Mouse (Mus musculus) hindbrain, embryonic 13.5 days (tissue): ENCODE data around the gene Nxpe4. TPM values are rescaled to one million over a fixed set of nuclear protein-coding genes. Genes with fewer than 3 reads are reported as not detected.
"Not testable (repeated sequence)": the region's sequence is repeated elsewhere in the genome, so short reads cannot be mapped to it uniquely, and the experiment has no call there.

ENCODE experiments used
- ATAC-seq: fragments of 200-750 bp; cut with Nextera tagmentation; 2 replicates; pipeline ENCODE4 v1.8.0; 2017; ENCODE audit warnings: moderate TSS enrichment; ENCODE audit not compliant: low FRiP score
- H3K27ac ChIP-seq: fragments of 300-500 bp; sonication (generic); 2 replicates; pipeline ENCODE4 v1.5.1; 2015; ENCODE audit warnings: inconsistent platforms, mild to moderate bottlenecking, moderate library complexity
- H3K27me3 ChIP-seq: fragments of 300-500 bp; sonication (generic); 2 replicates; pipeline ENCODE4 v1.6.1; 2015; ENCODE audit warnings: mild to moderate bottlenecking, inconsistent platforms
- H3K36me3 ChIP-seq: fragments of 300-500 bp; sonication (generic); 2 replicates; pipeline ENCODE4 v1.6.1; 2015; ENCODE audit warnings: mild to moderate bottlenecking, inconsistent platforms
- H3K4me1 ChIP-seq: fragments of 300-500 bp; sonication (generic); replicated peaks from 2 replicates; pipeline ENCODE4 v1.6.1; 2015; ENCODE audit warnings: inconsistent platforms
- H3K4me2 ChIP-seq: fragments of 300-500 bp; sonication (generic); 2 replicates; pipeline ENCODE4 v1.6.1; 2015; ENCODE audit warnings: inconsistent platforms, mild to moderate bottlenecking, moderate library complexity
- H3K4me3 ChIP-seq: fragments of 300-500 bp; sonication (generic); 2 replicates; pipeline ENCODE4 v1.5.1; 2015; ENCODE audit warnings: mild to moderate bottlenecking, inconsistent platforms
- H3K9ac ChIP-seq: fragments of 300-500 bp; sonication (generic); 2 replicates; pipeline ENCODE4 v1.6.1; 2015; ENCODE audit warnings: mild to moderate bottlenecking, inconsistent platforms
- H3K9me3 ChIP-seq: fragments of 300-500 bp; sonication (generic); 2 replicates; pipeline ENCODE4 v1.6.1; 2016; ENCODE audit warnings: inconsistent platforms
- WGBS: fragments of 180-500 bp; shearing (Covaris S2); methylation state at CpG from one replicate; pipeline ENCODE4 v1.1.7; 2015; 5-methylcytosine and 5-hydroxymethylcytosine counted together
- polyA plus RNA-seq: library from polyadenylated mRNA; unstranded; fragments of >200 nt; fragmentation: Nextera tagmentation; extraction: Ambion mirVana; gene quantifications from 2 replicates; pipeline ENCODE4 v1.2.1, GENCODE M21; 2015

Gene Nxpe4
- polyA plus RNA-seq, 1 experiment from 2014 or later: 7.3 TPM

DNA sequence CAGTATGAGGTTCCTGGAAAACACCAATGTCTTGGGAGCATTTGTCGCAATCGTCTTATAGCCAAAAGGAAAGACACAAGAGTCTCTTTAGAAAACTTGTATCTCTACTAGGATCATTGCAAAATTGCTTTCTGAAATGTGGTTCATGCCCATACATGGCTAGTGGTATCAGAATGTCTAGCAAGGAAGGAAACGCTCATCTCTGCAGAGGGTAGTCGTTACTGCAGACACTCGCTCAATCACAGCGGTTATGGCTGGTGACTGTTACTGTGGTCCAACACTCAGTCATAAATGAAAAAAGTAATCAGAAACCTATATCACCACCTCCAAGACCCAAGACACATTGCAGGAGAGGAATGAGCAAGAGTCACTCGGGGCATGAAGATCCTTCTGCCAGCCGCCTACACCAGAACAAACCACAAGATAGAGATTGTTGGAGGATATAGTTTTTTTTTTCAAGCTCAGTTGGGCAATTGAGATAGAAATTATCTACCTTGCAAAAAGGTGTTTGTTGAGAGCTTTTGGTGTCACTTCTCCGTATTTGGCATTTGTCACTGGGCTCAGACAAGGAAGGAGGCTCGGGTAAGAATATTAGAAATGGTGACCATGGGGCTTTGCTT is 241.9 kb downstream of the Nxpe4 start:
- no peaks in the 10 kb centered on the region for H3K4me1 ChIP-seq
- H3K4me3 ChIP-seq: no peak overlapping the region
- no peak overlapping the region for H3K27ac ChIP-seq
- no peaks in the 10 kb centered on the region for H3K36me3 ChIP-seq
- H3K27me3 ChIP-seq: no peaks in the 10 kb centered on the region
- H3K4me2 ChIP-seq: no peak overlapping the region
- ATAC-seq: no peak
- WGBS: 96% methylated on average over 10 of the region's 10 CpGs
- H3K9me3 ChIP-seq: no peaks in the 10 kb centered on the region
- no peak overlapping the region for H3K9ac ChIP-seq

- WGBS: 76% methylated on average over 3 of the region's 3 CpGs
Measured at GRCm38 (mm10) chr9:48404687-48405086, 242.9 kb downstream of the Nxpe4 start.

DNA sequence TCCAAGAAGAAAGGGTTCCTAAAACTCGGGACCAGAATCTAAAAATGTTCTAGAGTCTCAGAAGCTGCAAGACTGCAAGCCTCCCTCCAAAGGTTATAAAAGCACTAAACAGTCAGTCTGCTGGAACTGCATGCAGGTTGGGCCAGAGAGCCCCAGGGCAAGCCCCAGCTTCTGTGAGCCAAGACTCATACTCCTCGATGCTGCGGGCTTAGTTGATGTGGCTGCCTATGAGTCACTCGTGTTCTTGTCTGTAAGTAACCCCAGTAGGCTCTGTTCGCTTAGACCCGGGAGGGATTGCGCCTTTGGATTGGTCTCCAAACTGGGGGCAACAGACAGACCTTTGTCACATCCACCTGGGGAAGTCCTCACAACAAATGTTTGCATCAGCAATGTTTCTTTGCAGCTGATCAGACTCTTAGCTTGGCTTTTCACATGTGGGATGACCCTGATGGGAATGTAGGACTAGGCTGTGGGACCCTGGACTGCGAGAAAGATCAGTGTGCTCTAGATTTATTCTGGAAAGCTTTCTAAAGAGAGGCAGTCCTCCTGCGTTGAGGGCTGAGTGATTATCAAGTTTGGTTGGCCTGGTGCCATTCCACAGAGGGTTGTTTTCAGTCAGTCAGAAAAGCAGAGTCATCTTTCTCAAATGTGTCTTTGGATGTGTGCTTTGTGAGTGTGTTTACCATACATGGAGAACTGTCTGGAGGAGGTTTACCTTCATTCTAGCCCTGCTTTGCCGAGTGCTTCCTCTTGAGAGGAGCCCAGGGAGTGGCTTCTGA is 245.9 kb downstream of the Nxpe4 start:
- H3K4me3 ChIP-seq: no peak overlapping the region
- no peak for ATAC-seq
- H3K4me1 ChIP-seq: no peaks in the 10 kb centered on the region
- H3K27me3 ChIP-seq: no peaks in the 10 kb centered on the region
- H3K36me3 ChIP-seq: no peaks in the 10 kb centered on the region
- no peak overlapping the region for H3K4me2 ChIP-seq
- 85% methylated on average over 10 of the region's 10 CpGs for WGBS
- no peak overlapping the region for H3K27ac ChIP-seq
- H3K9ac ChIP-seq: no peak overlapping the region
- H3K9me3 ChIP-seq: no peaks in the 10 kb centered on the region

More at GRCm38 (mm10) chr9:48404687-48405086, 242.9 kb downstream of the Nxpe4 start:
- Histone ChIP-seq H3K4me3 (no peak overlapping the region), H3K4me2 (no peak overlapping the region), H3K27ac (no peak overlapping the region), H3K9ac (no peak overlapping the region), H3K4me1 (no peaks in the 10 kb centered on the region), H3K9me3 (no peaks in the 10 kb centered on the region), H3K27me3 (no peaks in the 10 kb centered on the region), H3K36me3 (no peaks in the 10 kb centered on the region)
- no peak for ATAC-seq

- Histone ChIP-seq H3K9ac (no peak overlapping the region), H3K4me3 (no peak overlapping the region), H3K36me3 (no peaks in the 10 kb centered on the region), H3K4me2 (no peak overlapping the region), H3K4me1 (no peaks in the 10 kb centered on the region), H3K9me3 (no peaks in the 10 kb centered on the region), H3K27ac (no peak overlapping the region), H3K27me3 (no peaks in the 10 kb centered on the region)
- 88% methylated on average over 6 of the region's 6 CpGs for WGBS
- ATAC-seq: no peak
Measured at GRCm38 (mm10) chr9:48410217-48411035, 248.6 kb downstream of the Nxpe4 start.

GRCm38 (mm10) chr9:48413591-48413990 is 251.8 kb downstream of the Nxpe4 start:
- H3K4me2 ChIP-seq: no peak overlapping the region
- H3K9me3 ChIP-seq: no peaks in the 10 kb centered on the region
- 86% methylated on average over 2 of the region's 2 CpGs for WGBS
- ATAC-seq: no peak
- no peak overlapping the region for H3K27ac ChIP-seq
- no peak overlapping the region for H3K9ac ChIP-seq
- no peaks in the 10 kb centered on the region for H3K27me3 ChIP-seq
- H3K4me1 ChIP-seq: no peaks in the 10 kb centered on the region
- no peak overlapping the region for H3K4me3 ChIP-seq
- no peaks in the 10 kb centered on the region for H3K36me3 ChIP-seq

DNA sequence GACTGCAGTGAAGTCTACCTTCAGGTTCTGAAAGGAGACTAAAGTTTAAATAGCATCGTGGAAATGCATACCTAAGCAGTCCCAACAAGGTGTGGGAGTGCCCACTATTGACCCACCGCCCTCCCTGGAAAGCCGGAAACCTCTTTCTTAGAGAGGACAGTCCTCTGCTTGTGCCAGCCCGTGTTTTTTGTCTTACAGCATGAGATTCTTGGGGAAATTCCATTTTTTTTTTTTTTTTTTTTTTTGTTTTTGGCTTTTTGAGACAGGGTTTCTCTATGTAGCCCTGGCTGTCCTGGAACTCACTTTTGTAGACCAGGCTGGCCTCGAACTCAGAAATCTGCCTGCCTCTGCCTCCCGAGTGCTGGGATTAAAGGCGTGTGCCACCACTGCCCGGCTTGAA is 255.5 kb downstream of the Nxpe4 start:
- not testable (repeated sequence) for H3K27me3 ChIP-seq, H3K4me2 ChIP-seq, H3K36me3 ChIP-seq, H3K4me1 ChIP-seq, ATAC-seq, H3K9me3 ChIP-seq, H3K4me3 ChIP-seq, H3K9ac ChIP-seq, H3K27ac ChIP-seq
- 95% methylated on average over 8 of the region's 8 CpGs for WGBS

DNA sequence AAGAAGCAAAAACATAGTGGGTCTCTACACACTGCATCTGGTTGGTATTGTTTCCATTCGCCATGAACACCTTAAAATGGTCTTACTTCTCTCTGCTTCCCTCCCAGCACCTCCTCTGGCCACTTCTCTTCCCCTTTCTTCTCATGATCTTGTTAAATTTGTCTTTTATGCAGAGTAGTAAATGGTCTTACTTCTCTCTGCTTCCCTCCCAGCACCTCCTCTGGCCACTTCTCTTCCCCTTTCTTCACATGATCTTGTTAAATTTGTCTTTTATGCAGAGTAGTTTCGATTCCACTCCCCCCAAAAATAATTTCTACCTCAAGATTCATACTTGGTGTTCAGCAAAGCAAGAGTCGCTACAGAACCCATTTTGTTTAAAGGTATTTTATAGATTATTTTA is 256.2 kb downstream of the Nxpe4 start:
- Histone ChIP-seq H3K27me3 (no peaks in the 10 kb centered on the region), H3K9ac (no peak overlapping the region), H3K4me3 (no peak overlapping the region), H3K4me1 (no peaks in the 10 kb centered on the region), H3K36me3 (no peaks in the 10 kb centered on the region), H3K27ac (no peak overlapping the region), H3K4me2 (no peak overlapping the region), H3K9me3 (no peaks in the 10 kb centered on the region)
- no peak for ATAC-seq
- 79% methylated on average over 3 of the region's 3 CpGs for WGBS

GRCm38 (mm10) chr9:48418397-48418796 is 256.6 kb downstream of the Nxpe4 start:
- Histone ChIP-seq H3K9ac (no peak overlapping the region), H3K36me3 (no peaks in the 10 kb centered on the region), H3K27me3 (no peaks in the 10 kb centered on the region), H3K27ac (no peak overlapping the region), H3K4me2 (no peak overlapping the region), H3K9me3 (no peaks in the 10 kb centered on the region), H3K4me3 (no peak overlapping the region), H3K4me1 (no peaks in the 10 kb centered on the region)
- 71% methylated on average over 2 of the region's 2 CpGs for WGBS
- no peak for ATAC-seq

DNA sequence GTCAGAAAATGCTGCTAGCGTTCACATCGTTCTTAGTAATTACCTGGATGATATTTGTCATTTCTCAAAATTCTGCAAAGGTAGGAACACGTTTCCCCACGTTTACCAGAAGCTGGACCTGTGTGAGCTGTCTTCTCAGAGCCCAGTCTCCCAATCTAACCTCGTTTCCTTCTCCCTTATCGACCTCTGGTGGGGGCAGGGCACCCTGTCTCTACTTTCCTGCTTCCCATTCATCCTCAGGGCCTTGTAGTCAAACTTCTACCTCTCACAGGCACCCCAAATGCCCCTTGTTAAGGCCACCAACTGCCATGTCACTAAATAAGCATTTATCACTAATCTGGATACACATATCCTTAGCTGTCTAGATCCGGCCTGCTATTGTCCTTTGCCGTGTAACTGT is 257.0 kb downstream of the Nxpe4 start:
- no peaks in the 10 kb centered on the region for H3K9me3 ChIP-seq
- no peak overlapping the region for H3K4me2 ChIP-seq
- WGBS: 73% methylated on average over 8 of the region's 8 CpGs
- no peak overlapping the region for H3K27ac ChIP-seq
- no peak overlapping the region for H3K9ac ChIP-seq
- H3K36me3 ChIP-seq: no peaks in the 10 kb centered on the region
- no peaks in the 10 kb centered on the region for H3K27me3 ChIP-seq
- H3K4me3 ChIP-seq: no peak overlapping the region
- no peaks in the 10 kb centered on the region for H3K4me1 ChIP-seq
- ATAC-seq: no peak

GRCm38 (mm10) chr9:48420437-48420836 is 258.6 kb downstream of the Nxpe4 start:
- Histone ChIP-seq H3K27ac (no peak overlapping the region), H3K36me3 (no peaks in the 10 kb centered on the region), H3K4me3 (no peak overlapping the region), H3K4me2 (no peak overlapping the region), H3K9ac (no peak overlapping the region), H3K27me3 (no peaks in the 10 kb centered on the region), H3K9me3 (no peaks in the 10 kb centered on the region), H3K4me1 (no peaks in the 10 kb centered on the region)
- ATAC-seq: no peak
- 80% methylated on average over 7 of the region's 7 CpGs for WGBS

DNA sequence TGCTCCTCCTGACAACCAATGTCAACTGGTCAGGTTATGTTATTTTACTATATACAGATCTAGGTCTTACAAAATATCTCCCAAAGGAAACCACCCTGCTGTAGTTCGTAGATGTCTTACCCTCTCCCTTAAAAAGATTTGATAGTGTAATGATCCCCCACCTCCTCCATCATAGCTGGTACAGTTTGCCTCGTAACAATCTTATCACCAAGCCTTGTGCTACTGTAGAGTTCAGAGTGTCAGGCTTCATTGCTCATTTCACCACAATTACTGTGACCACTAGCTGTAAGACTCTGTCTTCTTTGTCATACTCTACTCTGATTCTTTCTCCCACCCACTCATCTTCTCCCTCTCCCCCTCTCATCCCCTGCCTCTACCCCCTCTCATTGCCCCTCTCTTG is 259.2 kb downstream of the Nxpe4 start:
- no peak for ATAC-seq
- 84% methylated on average over 2 of the region's 2 CpGs for WGBS

DNA sequence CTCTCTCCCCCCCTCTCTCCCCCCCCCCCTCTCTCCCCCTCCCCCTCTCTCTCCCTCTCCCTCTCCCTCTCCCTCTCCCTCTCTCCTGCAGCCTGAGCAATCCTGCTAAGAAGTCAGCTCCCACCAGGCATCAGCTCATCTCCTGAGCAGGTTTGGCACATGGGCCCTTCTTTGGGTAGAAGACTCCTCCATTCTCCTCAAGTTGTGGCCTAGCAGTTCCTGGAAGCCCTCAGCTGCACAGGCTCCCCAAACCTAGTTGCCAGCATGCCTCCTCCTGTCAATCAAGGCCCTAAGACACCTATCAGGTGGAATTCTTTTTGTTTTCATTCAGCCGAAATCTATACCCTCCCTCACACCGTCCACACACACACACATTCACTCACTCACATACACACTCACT is 259.7 kb downstream of the Nxpe4 start:
- WGBS: 81% methylated on average over 2 of the region's 2 CpGs
- Histone ChIP-seq H3K9me3 (no peaks in the 10 kb centered on the region), H3K36me3 (no peaks in the 10 kb centered on the region), H3K4me3 (no peak overlapping the region), H3K27ac (no peak overlapping the region), H3K4me1 (no peaks in the 10 kb centered on the region), H3K9ac (no peak overlapping the region), H3K4me2 (no peak overlapping the region), H3K27me3 (no peaks in the 10 kb centered on the region)
- no peak for ATAC-seq

More for the DNA sequence above, 259.2 kb downstream of the Nxpe4 start:
- H3K27ac ChIP-seq: no peak overlapping the region
- H3K4me1 ChIP-seq: no peaks in the 10 kb centered on the region
- H3K36me3 ChIP-seq: no peaks in the 10 kb centered on the region
- H3K4me2 ChIP-seq: no peak overlapping the region
- H3K4me3 ChIP-seq: no peak overlapping the region
- no peak overlapping the region for H3K9ac ChIP-seq
- no peaks in the 10 kb centered on the region for H3K9me3 ChIP-seq
- H3K27me3 ChIP-seq: no peaks in the 10 kb centered on the region
